Mouse (Mus musculus) C2C12 (cell line): ENCODE data around the gene Mrtfb. TPM values are rescaled to one million over a fixed set of nuclear protein-coding genes. Genes with fewer than 3 reads are reported as not detected.
"Not testable (repeated sequence)": the region's sequence is repeated elsewhere in the genome, so short reads cannot be mapped to it uniquely, and the experiment has no call there.

Experiments
- H3K27me3 ChIP-seq: one replicate; pipeline ENCODE4 v1.6.1; 2011; ENCODE audit not compliant: control insufficient read depth, insufficient read depth, insufficient read length
- H3K36me3 ChIP-seq: one replicate; pipeline ENCODE4 v1.6.1; 2011; ENCODE audit not compliant: control insufficient read depth, insufficient read depth
- H3K4me3 ChIP-seq: one replicate; pipeline ENCODE4 v1.5.1; 2011; ENCODE audit warnings: mild to moderate bottlenecking, control low read depth; ENCODE audit not compliant: poor library complexity, insufficient read depth, severe bottlenecking
- H3K79me2 ChIP-seq: one replicate; pipeline ENCODE4 v1.6.1; 2011; ENCODE audit not compliant: control insufficient read depth, insufficient read depth
- H3K79me3 ChIP-seq: one replicate; pipeline ENCODE4 v1.6.1; 2011; ENCODE audit warnings: low read depth, control low read depth
- H3ac ChIP-seq: one replicate; pipeline ENCODE3; 2011; ENCODE audit warnings: low read depth; ENCODE audit not compliant: control insufficient read depth, insufficient read length
- CEBPB ChIP-seq: IDR thresholded peaks from one replicate; pipeline ENCODE4 v1.6.1; 2011; ENCODE audit warnings: low read depth, mild to moderate bottlenecking, control low read depth, moderate library complexity
- CTCF ChIP-seq: IDR thresholded peaks from one replicate; pipeline ENCODE4 v1.5.1; 2011; ENCODE audit not compliant: control insufficient read depth, insufficient read depth, insufficient read length
- FOSL1 ChIP-seq: IDR thresholded peaks from one replicate; pipeline ENCODE4 v1.8.0; 2011; ENCODE audit warnings: mild to moderate bottlenecking, low read length; ENCODE audit not compliant: poor library complexity, insufficient read depth, severe bottlenecking
- MAX ChIP-seq: IDR thresholded peaks from one replicate; pipeline ENCODE4 v1.6.1; 2011; ENCODE audit warnings: mild to moderate bottlenecking, control low read depth
- MYOD1 ChIP-seq: IDR thresholded peaks from one replicate; pipeline ENCODE4 v1.6.1; 2011; ENCODE audit warnings: low read depth; ENCODE audit not compliant: control insufficient read depth, insufficient read length
- MYOG ChIP-seq: IDR thresholded peaks from one replicate; pipeline ENCODE4 v1.6.1; 2011; ENCODE audit not compliant: control insufficient read depth, insufficient read length; ENCODE audit errors: extremely low read depth
- USF1 ChIP-seq: IDR thresholded peaks from one replicate; pipeline ENCODE4 v1.6.1; 2011; ENCODE audit warnings: low read depth, mild to moderate bottlenecking, control low read depth, moderate library complexity
- polyA plus RNA-seq: library from polyadenylated mRNA; unstranded; fragments of >200 nt; fragmentation: generic; extraction: Trizol; gene quantifications from one replicate; pipeline ENCODE4 v1.2.1, GENCODE M21; 2012; ENCODE audit warnings: missing spikeins

The Mrtfb gene
- polyA plus RNA-seq, 1 experiment = 6.6 TPM

- H3K79me3 ChIP-seq = peaks cover 33% of the 10 kb centered on the region
- no peak overlapping the region for H3K4me3 ChIP-seq
- H3K36me3 ChIP-seq = no peaks in the 10 kb centered on the region
- TF ChIP-seq FOSL1 (no peak), MYOD1 (no peak), USF1 (no peak), MYOG (no peak), CTCF (no peak), MAX (no peak)
- peaks cover 69% of the 10 kb centered on the region for H3K79me2 ChIP-seq
- H3K27me3 ChIP-seq = no peaks in the 10 kb centered on the region
- no peak overlapping the region for H3ac ChIP-seq
Observed at GRCm38 (mm10) chr16:13259026-13259425, 2.7 kb downstream of the Mrtfb start.

GRCm38 (mm10) chr16:13266312-13266711 lies 10.0 kb downstream of the Mrtfb start:
- TF ChIP-seq MYOG = no peak
- TF ChIP-seq CEBPB = no peak
- no peak for TF ChIP-seq MYOD1
- no peak for TF ChIP-seq CTCF
- TF ChIP-seq FOSL1 = no peak
- TF ChIP-seq USF1 = no peak
- no peak for TF ChIP-seq MAX
- Histone ChIP-seq H3K4me3 (no peak overlapping the region), H3K36me3 (peaks cover 29% of the 10 kb centered on the region), H3K79me2 (peaks cover 57% of the 10 kb centered on the region), H3K79me3 (peaks cover 23% of the 10 kb centered on the region), H3ac (no peak overlapping the region), H3K27me3 (no peaks in the 10 kb centered on the region)

GRCm38 (mm10) chr16:13267350-13267904 lies 11.1 kb downstream of the Mrtfb start:
- no peak overlapping the region for H3K4me3 ChIP-seq
- H3ac ChIP-seq = no peak overlapping the region
- TF ChIP-seq FOSL1 (no peak), MYOD1 (no peak), CEBPB (no peak), MYOG (no peak), USF1 (no peak), CTCF (no peak), MAX (no peak)
- H3K79me2 ChIP-seq = peaks cover 49% of the 10 kb centered on the region
- H3K36me3 ChIP-seq = peaks cover 29% of the 10 kb centered on the region
- H3K79me3 ChIP-seq = peaks cover 18% of the 10 kb centered on the region
- no peaks in the 10 kb centered on the region for H3K27me3 ChIP-seq

- no peak overlapping the region for H3K4me3 ChIP-seq
- no peaks in the 10 kb centered on the region for H3K27me3 ChIP-seq
- peaks cover 43% of the 10 kb centered on the region for H3K79me2 ChIP-seq
Observed at GRCm38 (mm10) chr16:13269426-13269825, 13.1 kb downstream of the Mrtfb start.

GRCm38 (mm10) chr16:13276258-13276657 lies 20.0 kb downstream of the Mrtfb start:
- TF ChIP-seq FOSL1 (no peak), USF1 (no peak), MYOG (no peak), MYOD1 (no peak), CEBPB (no peak), MAX (no peak), CTCF (no peak)
- no peak overlapping the region for H3ac ChIP-seq
- peaks cover 4% of the 10 kb centered on the region for H3K36me3 ChIP-seq
- peaks cover 16% of the 10 kb centered on the region for H3K79me3 ChIP-seq
- no peak overlapping the region for H3K4me3 ChIP-seq
- no peaks in the 10 kb centered on the region for H3K27me3 ChIP-seq
- H3K79me2 ChIP-seq = peaks cover 57% of the 10 kb centered on the region

More at GRCm38 (mm10) chr16:13269426-13269825, 13.1 kb downstream of the Mrtfb start:
- H3ac ChIP-seq = no peak overlapping the region
- H3K79me3 ChIP-seq = peaks cover 19% of the 10 kb centered on the region
- H3K36me3 ChIP-seq = peaks cover 29% of the 10 kb centered on the region
- TF ChIP-seq CEBPB = no peak
- no peak for TF ChIP-seq MAX
- TF ChIP-seq CTCF = no peak
- TF ChIP-seq USF1 = no peak
- no peak for TF ChIP-seq FOSL1
- TF ChIP-seq MYOD1 = no peak
- TF ChIP-seq MYOG = no peak

GRCm38 (mm10) chr16:13276709-13277399 lies 20.6 kb downstream of the Mrtfb start:
- Histone ChIP-seq H3K4me3 (no peak overlapping the region), H3K36me3 (peaks cover 4% of the 10 kb centered on the region), H3K79me2 (peaks cover 59% of the 10 kb centered on the region), H3K79me3 (peaks cover 17% of the 10 kb centered on the region), H3ac (no peak overlapping the region), H3K27me3 (no peaks in the 10 kb centered on the region)
- TF ChIP-seq CEBPB (no peak), MYOD1 (no peak), MYOG (no peak), FOSL1 (no peak), USF1 (no peak), MAX (no peak), CTCF (no peak)

- not testable (repeated sequence) for H3K36me3 ChIP-seq, H3K79me3 ChIP-seq, H3K4me3 ChIP-seq, H3K27me3 ChIP-seq, H3ac ChIP-seq
- peaks cover 49% of the 10 kb centered on the region for H3K79me2 ChIP-seq
Observed at GRCm38 (mm10) chr16:13286425-13286824, 30.1 kb downstream of the Mrtfb start.
